Mouse (Mus musculus): ENCODE measurements around the gene Rgl1.

- TF ChIP-seq MAX (IDR thresholded peaks at IDR 0.05) (no peak), USF1 (IDR thresholded peaks at IDR 0.05; ENCODE audit: low read depth) (no peak), CTCF (IDR thresholded peaks at IDR 0.05; ENCODE audit: control insufficient read depth, insufficient read depth, insufficient read length) (no peak), FOSL1 (IDR thresholded peaks at IDR 0.05; ENCODE audit: insufficient read depth, low read length, poor library complexity, severe bottlenecking) (no peak), CEBPB (IDR thresholded peaks at IDR 0.05; ENCODE audit: low read depth) (no peak), MYOD1 (IDR thresholded peaks at IDR 0.05; ENCODE audit: control insufficient read depth, insufficient read length, low read depth) (no peak), MYOG (IDR thresholded peaks at IDR 0.05; ENCODE audit: control insufficient read depth, extremely low read depth, insufficient read length) (no peak)
These were observed 76.2 kb downstream of the Rgl1 start for GRCm38 (mm10) chr1:152689968-152690367.
